Mouse (Mus musculus) bone marrow macrophage, adult 2 months (primary cell): ENCODE data around the gene Gusb.

Experiments used
- CTCF ChIP-seq: IDR thresholded peaks from 2 replicates; pipeline ENCODE4 v1.5.1; 2012; ENCODE audit warnings: low read depth, mild to moderate bottlenecking, low read length, moderate library complexity
- POLR2A ChIP-seq: IDR thresholded peaks from 2 replicates; pipeline ENCODE4 v1.6.1; 2012; ENCODE audit warnings: mild to moderate bottlenecking, low read depth, low read length, borderline replicate concordance

DNA sequence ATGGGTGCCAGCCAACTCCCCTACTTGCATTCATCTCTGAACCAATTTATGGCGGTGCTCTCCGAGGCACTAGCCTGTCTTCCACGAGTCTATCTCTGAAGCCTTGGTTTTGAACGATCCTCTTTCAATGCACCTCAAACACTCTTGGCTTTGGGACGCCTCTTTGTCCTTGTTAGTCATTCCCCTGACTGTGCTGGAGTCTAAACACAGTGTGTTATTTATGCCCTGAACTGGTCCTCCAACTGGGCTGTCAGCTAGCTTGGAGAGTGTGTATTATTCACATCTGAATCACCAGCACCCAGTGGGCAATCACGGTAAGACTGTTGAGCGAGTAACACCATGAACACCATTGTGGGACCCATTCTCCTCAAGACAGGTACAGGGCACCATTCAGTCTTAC lies 24.8 kb upstream of the Gusb start:
- TF ChIP-seq POLR2A (no peak), CTCF (no peak)
